Mouse (Mus musculus) adrenal gland, adult 8-10 months (tissue): ENCODE results near the gene Ufd1. TPM values are rescaled to one million over a fixed set of nuclear protein-coding genes. Genes with fewer than 3 reads are reported as not detected.

Experiments
- total RNA-seq, 4 experiments: library from RNA; stranded (reverse); gene quantifications; 2 replicates each; pipeline ENCODE4 v1.2.4; 2022

Gene Ufd1
- total RNA-seq, 4 experiments from 2014 or later = 131 to 143 (median 136) TPM

Other genes with a start within 250 kb of the Ufd1 start
- not detected for gene Tbx1, start 221.1 kb upstream of the Ufd1 start, total RNA-seq
- not detected for gene Gp1bb, start 189.4 kb upstream of the Ufd1 start, total RNA-seq
- gene Gm49601, start 185.4 kb upstream of the Ufd1 start, total RNA-seq = 1 to 10 TPM; 3.6 to 8.5 (median 5.6) TPM
- gene Sept5, start 181.8 kb upstream of the Ufd1 start, total RNA-seq = 10 to 100 TPM in 3 of 4 experiments, 1 to 10 TPM in 1; 8.5 to 18.5 (median 12.0) TPM
- 10 to 100 TPM in 1 of 4 experiments, 1 to 10 TPM in 3; 7.8 to 12.2 (median 9.4) TPM for gene Cldn5, start 34.9 kb upstream of the Ufd1 start, total RNA-seq
- 10 to 100 TPM in 2 of 4 experiments, 1 to 10 TPM in 2; 7.0 to 12.8 (median 10.0) TPM for gene Cdc45, start 208 bp downstream of the Ufd1 start, total RNA-seq
- 10 to 100 TPM; 18.5 to 23.9 (median 20.9) TPM for gene 2510002D24Rik, start 24.8 kb downstream of the Ufd1 start, total RNA-seq
- 1 to 10 TPM; 1.7 to 7.3 (median 5.7) TPM for gene Gm28539, start 24.8 kb downstream of the Ufd1 start, total RNA-seq
- 10 to 100 TPM; 42.0 to 53.2 (median 48.0) TPM for gene Mrpl40, start 65.1 kb downstream of the Ufd1 start, total RNA-seq
- 10 to 100 TPM; 31.8 to 59.1 (median 39.6) TPM for gene Hira, start 65.3 kb downstream of the Ufd1 start, total RNA-seq